Mouse (Mus musculus) adrenal gland (tissue): ENCODE data around the gene Rsad2.
"Not testable (repeated sequence)": the region's sequence is repeated elsewhere in the genome, so short reads cannot be mapped to it uniquely, and the experiment has no call there.

Source experiments
- intact Hi-C: fragments of 180-260 bp; cut with DNase I; formaldehyde crosslinking; loops from one replicate; pipeline ENCODE4 v1.15.1; 2025

Rsad2 gene

GRCm38 (mm10) chr12:26449483-26449882, 6.8 kb downstream of the Rsad2 start:
- intact Hi-C loops: no loop called here

DNA sequence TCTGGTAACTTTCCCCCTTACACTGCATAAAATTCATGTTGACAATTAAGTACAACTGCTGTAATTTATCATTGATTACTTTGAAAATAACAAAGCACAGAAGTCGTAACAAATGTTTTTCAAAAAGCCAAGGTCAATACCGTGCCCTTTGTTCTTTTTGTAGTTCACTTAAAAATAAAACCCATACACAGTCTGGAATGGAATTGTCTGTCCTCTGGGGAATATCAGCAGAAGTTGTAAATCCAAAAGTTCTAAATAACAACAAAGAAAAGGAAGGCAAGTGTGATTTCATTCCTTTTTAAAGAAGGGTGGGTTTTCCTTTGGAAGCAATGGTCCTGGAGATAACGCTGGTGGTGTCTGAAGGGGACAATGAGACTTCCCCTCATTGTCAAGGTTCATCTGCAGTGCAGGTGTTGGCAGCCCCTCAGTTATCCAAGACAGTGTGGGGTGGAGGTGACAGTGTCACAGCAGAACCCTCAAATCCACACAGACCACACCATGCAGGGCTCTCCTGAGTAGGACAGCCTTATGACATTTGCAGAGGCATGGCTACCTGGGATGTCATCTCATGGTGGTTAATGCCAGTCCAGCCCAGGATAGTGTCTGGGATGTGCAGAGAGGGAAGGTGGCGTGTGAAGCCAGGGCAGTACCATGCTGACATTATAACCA, 9.7 kb downstream of the Rsad2 start:
- intact Hi-C loops: no loop called here

DNA sequence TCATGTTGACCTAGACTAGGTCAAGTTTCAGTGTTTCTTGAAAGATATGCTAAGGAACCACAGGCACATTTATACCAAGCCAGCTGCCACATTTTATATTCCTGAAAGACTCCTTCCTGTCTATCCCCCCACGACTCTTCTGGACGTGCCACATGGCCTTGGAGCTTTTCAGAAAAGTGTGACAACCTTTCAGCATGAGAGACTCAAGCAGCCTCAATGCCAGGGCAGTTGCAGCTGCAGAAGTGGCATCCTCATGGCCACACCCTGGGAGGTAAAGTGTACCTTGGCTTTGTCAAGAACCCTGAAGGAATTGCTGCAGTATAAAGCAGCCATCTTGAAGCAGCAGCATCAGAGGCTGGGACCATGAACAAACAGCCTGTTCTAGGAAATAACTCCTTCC, 11.7 kb downstream of the Rsad2 start:
- intact Hi-C loops: no loop called here

GRCm38 (mm10) chr12:26444054-26444453, 12.2 kb downstream of the Rsad2 start:
- intact Hi-C loops: no loop called here

- intact Hi-C loops: no loop called here
These were observed 16.9 kb downstream of the Rsad2 start for GRCm38 (mm10) chr12:26439366-26439765.

DNA sequence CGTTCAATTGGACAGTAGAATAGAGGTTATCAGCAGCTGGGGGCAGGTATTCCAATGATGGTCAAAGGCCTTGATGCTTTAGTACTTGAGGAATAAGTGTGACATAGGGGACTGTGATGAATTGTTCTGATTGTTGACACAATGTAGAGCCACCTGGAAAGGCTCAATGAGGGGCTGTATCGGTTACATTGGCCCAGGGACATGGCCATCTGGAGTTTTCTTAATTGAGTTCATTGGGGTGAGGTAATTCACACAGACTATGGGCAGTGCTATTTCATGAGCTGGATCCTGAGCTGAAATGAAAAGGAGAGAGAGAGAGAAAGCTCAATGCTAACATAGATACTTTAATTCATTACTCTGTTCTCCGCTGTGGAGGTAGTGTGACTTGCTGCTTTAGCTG, 18.3 kb downstream of the Rsad2 start:
- intact Hi-C loops: no loop called here

GRCm38 (mm10) chr12:26436334-26436733, 19.9 kb downstream of the Rsad2 start:
- intact Hi-C loops: no loop called here

GRCm38 (mm10) chr12:26428771-26429170, 27.5 kb downstream of the Rsad2 start:
- intact Hi-C loops: not testable (repeated sequence)

DNA sequence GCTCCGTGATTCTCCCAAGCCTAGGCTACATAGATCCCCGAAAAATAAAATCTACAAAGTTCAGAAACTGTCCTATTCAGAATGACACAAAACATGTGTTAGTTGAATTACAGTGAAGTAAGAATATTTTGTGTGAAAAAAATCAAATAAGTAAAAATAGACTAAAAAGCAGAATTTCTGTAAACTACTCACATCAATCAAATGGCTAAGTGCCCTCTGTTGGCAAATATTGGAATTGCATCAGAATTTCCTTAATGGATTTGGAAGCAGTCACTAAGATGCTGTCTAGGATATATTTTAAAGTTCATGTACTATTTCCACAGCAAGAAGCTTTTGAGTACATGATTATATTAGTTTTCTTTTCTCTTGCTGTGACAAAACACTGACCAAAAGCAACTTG, 31.4 kb downstream of the Rsad2 start:
- intact Hi-C loops: no loop called here

DNA sequence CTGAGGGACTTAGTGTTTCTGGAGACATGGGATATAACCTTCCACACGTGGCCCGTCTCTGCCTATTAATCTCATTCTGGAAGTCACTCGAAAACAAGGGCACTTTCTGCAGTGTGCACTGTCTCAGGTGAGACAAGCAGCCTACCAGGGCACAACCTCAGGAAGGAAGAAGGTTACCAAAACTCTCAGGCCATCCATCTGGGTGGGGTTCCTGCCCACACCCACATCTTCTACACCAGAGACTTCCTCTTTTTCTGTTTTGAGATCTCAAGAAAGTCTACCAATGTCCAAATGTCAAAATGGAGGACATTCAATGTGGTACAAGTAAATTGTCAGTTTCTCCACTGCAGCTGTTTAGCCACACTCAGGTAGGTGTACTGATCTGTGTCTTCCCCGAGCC, 37.9 kb downstream of the Rsad2 start:
- intact Hi-C loops: no loop called here

- intact Hi-C loops: no loop called here
These were observed 39.5 kb downstream of the Rsad2 start for GRCm38 (mm10) chr12:26416636-26417295.

- intact Hi-C loops: loop anchor here (2.0 kb wide), 1 partner anchor 100 kb away; no protein-coding TSS in a partner anchor
These were observed 41.0 kb downstream of the Rsad2 start, which contains the start of gene Rnf144a for GRCm38 (mm10) chr12:26415104-26415771. Gene Rnf144a (minus strand): TSS chr12:26415254.

GRCm38 (mm10) chr12:26414451-26415103, 41.7 kb downstream of the Rsad2 start:
- intact Hi-C loops: loop anchor here (2.0 to 5.0 kb wide), 2 partner anchors 57 to 100 kb away; no protein-coding TSS in a partner anchor

DNA sequence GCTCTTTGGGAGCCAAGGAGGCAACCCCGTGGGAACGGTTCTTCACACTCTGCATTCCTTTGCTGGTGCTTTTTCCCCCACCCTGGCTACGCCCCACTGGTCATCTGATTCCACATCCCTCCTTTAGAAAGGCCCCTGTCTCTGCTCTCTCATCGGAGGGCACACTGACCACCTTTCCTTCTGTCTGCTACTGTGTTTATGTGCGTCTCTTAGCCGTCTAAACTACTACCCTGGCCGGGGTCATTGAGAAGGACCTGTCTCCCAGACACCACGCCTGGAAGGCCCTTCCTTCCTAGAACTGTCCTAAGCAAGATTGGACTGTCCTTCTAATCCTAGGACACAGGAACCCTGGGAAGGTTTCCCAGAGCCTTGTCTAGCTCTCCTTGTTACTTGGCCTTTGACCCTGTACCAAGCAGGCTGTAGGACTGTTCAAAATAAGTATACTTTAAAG, 42.3 kb downstream of the Rsad2 start:
- intact Hi-C loops: loop anchor here (2.0 to 5.0 kb wide), 2 partner anchors 57 to 99 kb away; no protein-coding TSS in a partner anchor

- intact Hi-C loops: loop anchor here (5.0 kb wide), 1 partner anchor 56 kb away; no protein-coding TSS in a partner anchor
These were observed 43.5 kb downstream of the Rsad2 start for GRCm38 (mm10) chr12:26412802-26413201.

DNA sequence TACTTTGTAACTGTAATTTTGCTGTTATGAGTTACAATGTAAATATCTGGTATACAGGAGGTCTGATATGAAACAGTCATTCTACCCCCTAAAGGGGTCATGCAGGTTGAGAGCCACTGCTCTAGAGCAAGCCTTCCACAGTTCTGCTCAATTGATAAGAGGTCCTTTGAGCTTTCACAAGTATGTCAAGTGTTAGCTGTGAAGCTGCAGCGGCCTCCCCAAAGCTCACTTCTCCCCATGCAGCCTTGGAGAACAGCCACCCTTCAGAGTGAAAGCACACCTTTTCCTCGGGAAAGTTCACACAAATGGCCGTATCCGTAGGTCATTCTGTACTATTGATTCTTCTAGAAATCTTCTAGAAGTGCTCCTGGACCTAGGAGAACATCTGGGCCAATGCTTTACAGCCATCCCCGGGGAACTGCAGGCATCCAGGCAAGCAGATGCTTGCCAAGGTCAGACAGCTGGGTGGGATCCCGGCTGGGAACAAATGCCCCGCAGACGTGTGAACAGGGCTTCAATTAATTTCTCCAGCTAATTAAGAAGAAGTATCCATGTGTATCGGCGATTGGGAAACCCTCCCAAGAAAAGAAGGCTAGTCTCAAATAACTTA, 44.3 kb downstream of the Rsad2 start:
- intact Hi-C loops: loop anchor here (5.0 kb wide), 1 partner anchor 55 kb away; no protein-coding TSS in a partner anchor

GRCm38 (mm10) chr12:26410443-26410842, 45.8 kb downstream of the Rsad2 start:
- intact Hi-C loops: loop anchor here (5.0 kb wide), 1 partner anchor 53 kb away; no protein-coding TSS in a partner anchor

- intact Hi-C loops: no loop called here
These were observed 47.5 kb downstream of the Rsad2 start for GRCm38 (mm10) chr12:26408707-26409106.

DNA sequence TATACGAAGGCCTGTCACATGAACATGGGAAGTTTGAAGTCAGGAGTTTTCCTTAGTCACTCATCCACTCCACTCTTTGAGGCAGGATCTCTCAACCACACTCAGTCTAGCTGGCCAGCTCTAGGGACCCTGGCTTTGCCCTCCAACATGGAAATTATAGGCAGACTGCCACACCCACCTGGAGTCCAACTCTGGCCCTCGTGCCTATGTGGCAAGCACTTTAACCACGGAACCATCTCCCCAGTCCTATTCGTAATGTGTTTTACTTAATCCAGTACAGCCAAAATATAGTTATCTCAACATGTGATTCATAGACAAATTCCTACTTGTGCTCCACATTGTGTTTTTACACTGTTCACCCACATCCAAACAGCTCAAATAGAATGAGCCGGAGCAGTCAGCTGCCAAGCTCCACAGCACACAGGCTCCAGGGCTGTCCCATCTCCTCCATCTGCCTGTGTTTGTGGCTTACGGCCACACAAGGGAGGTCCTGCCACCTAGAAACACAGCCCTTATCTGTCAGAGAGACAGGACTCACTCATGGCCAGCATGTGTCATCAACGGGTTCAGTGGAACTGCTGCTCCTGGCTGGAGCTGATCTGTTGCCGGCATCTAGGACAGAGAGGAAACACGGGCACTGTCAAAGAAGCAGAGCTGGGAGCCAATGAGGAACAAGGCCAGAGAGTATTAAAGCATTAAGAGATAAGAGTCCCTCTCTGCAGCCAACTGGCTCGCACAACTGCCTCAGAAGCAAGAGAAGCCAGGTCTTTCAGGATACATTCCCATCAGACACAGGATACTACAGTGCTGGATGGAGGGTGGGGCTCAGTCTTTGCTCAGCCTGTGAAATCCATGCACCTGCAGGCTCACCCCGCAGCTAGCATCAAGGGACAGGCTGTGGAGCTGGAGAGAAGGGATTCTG, 51.2 kb downstream of the Rsad2 start:
- intact Hi-C loops: no loop called here
